Mouse (Mus musculus): Measurements from ENCODE around the gene Lat. TPM values are rescaled to one million over a fixed set of nuclear protein-coding genes. Genes with fewer than 3 reads are reported as not detected.
A peak's percentile ranks its signal among the peaks of the same experiment; 100 is the strongest.
"Not testable (repeated sequence)": the region's sequence is repeated elsewhere in the genome, so short reads cannot be mapped to it uniquely, and the experiment has no call there.

Lat gene
- polyA plus RNA-seq, 1 experiment, result 0.23 TPM

GRCm38 (mm10) chr7:126396298-126397119 lies 27.1 kb upstream of the Lat start, which contains the start of gene Nfatc2ip:
Gene Nfatc2ip (minus strand): TSS chr7:126396737.
- Histone ChIP-seq H3K79me2 (ENCODE audit: control insufficient read depth, insufficient read depth) (peaks cover 5% of the 10 kb centered on the region), H3K36me3 (ENCODE audit: control insufficient read depth, insufficient read depth) (no peaks in the 10 kb centered on the region), H3K79me3 (ENCODE audit: low read depth) (no peaks in the 10 kb centered on the region), H3K4me3 (ENCODE audit: insufficient read depth, poor library complexity, severe bottlenecking) (peak within 1 kb of the TSS; percentile 75), H3ac (ENCODE audit: control insufficient read depth, insufficient read length, low read depth) (peak within 1 kb of the TSS; percentile 73), H3K27me3 (ENCODE audit: control insufficient read depth, insufficient read depth, insufficient read length) (no peaks in the 10 kb centered on the region)
- no peak for TF ChIP-seq MYOD1 (IDR thresholded peaks at IDR 0.05; ENCODE audit: control insufficient read depth, insufficient read length, low read depth)
- no peak for TF ChIP-seq MYOG (IDR thresholded peaks at IDR 0.05; ENCODE audit: control insufficient read depth, extremely low read depth, insufficient read length)
- TF ChIP-seq MAX (IDR thresholded peaks at IDR 0.05), result no peak
- TF ChIP-seq USF1 (IDR thresholded peaks at IDR 0.05; ENCODE audit: low read depth), result no peak
- no peak for TF ChIP-seq CTCF (IDR thresholded peaks at IDR 0.05; ENCODE audit: control insufficient read depth, insufficient read depth, insufficient read length)
- no peak for TF ChIP-seq CEBPB (IDR thresholded peaks at IDR 0.05; ENCODE audit: low read depth)
- TF ChIP-seq FOSL1 (IDR thresholded peaks at IDR 0.05; ENCODE audit: insufficient read depth, low read length, poor library complexity, severe bottlenecking), result no peak

GRCm38 (mm10) chr7:126392086-126392884 lies 22.9 kb upstream of the Lat start:
- H3K79me2 ChIP-seq (ENCODE audit: control insufficient read depth, insufficient read depth); H3K79me3 ChIP-seq (ENCODE audit: low read depth): not testable (repeated sequence)
- peaks cover 13% of the 10 kb centered on the region for H3K36me3 ChIP-seq (ENCODE audit: control insufficient read depth, insufficient read depth)

GRCm38 (mm10) chr7:126388185-126388584 lies 18.8 kb upstream of the Lat start:
- Histone ChIP-seq H3K79me2 (ENCODE audit: control insufficient read depth, insufficient read depth) (no peaks in the 10 kb centered on the region), H3K4me3 (ENCODE audit: insufficient read depth, poor library complexity, severe bottlenecking) (no peak overlapping the region), H3K36me3 (ENCODE audit: control insufficient read depth, insufficient read depth) (peaks cover 16% of the 10 kb centered on the region), H3ac (ENCODE audit: control insufficient read depth, insufficient read length, low read depth) (no peak overlapping the region), H3K79me3 (ENCODE audit: low read depth) (no peaks in the 10 kb centered on the region), H3K27me3 (ENCODE audit: control insufficient read depth, insufficient read depth, insufficient read length) (no peaks in the 10 kb centered on the region)
- TF ChIP-seq FOSL1 (IDR thresholded peaks at IDR 0.05; ENCODE audit: insufficient read depth, low read length, poor library complexity, severe bottlenecking), result no peak
- TF ChIP-seq MAX (IDR thresholded peaks at IDR 0.05), result no peak
- no peak for TF ChIP-seq CEBPB (IDR thresholded peaks at IDR 0.05; ENCODE audit: low read depth)
- TF ChIP-seq CTCF (IDR thresholded peaks at IDR 0.05; ENCODE audit: control insufficient read depth, insufficient read depth, insufficient read length), result no peak
- no peak for TF ChIP-seq USF1 (IDR thresholded peaks at IDR 0.05; ENCODE audit: low read depth)
- TF ChIP-seq MYOG (IDR thresholded peaks at IDR 0.05; ENCODE audit: control insufficient read depth, extremely low read depth, insufficient read length), result no peak
- no peak for TF ChIP-seq MYOD1 (IDR thresholded peaks at IDR 0.05; ENCODE audit: control insufficient read depth, insufficient read length, low read depth)

More at GRCm38 (mm10) chr7:126392086-126392884, 22.9 kb upstream of the Lat start:
- not testable (repeated sequence) for H3K4me3 ChIP-seq (ENCODE audit: insufficient read depth, poor library complexity, severe bottlenecking); H3ac ChIP-seq (ENCODE audit: control insufficient read depth, insufficient read length, low read depth); H3K27me3 ChIP-seq (ENCODE audit: control insufficient read depth, insufficient read depth, insufficient read length)

GRCm38 (mm10) chr7:126383565-126383964 lies 14.2 kb upstream of the Lat start:
- Histone ChIP-seq H3ac (ENCODE audit: control insufficient read depth, insufficient read length, low read depth) (no peak overlapping the region), H3K79me3 (ENCODE audit: low read depth) (no peaks in the 10 kb centered on the region), H3K36me3 (ENCODE audit: control insufficient read depth, insufficient read depth) (peaks cover 3% of the 10 kb centered on the region), H3K79me2 (ENCODE audit: control insufficient read depth, insufficient read depth) (no peaks in the 10 kb centered on the region), H3K27me3 (ENCODE audit: control insufficient read depth, insufficient read depth, insufficient read length) (no peaks in the 10 kb centered on the region), H3K4me3 (ENCODE audit: insufficient read depth, poor library complexity, severe bottlenecking) (no peak overlapping the region)
- TF ChIP-seq MYOD1 (IDR thresholded peaks at IDR 0.05; ENCODE audit: control insufficient read depth, insufficient read length, low read depth) (no peak), FOSL1 (IDR thresholded peaks at IDR 0.05; ENCODE audit: insufficient read depth, low read length, poor library complexity, severe bottlenecking) (no peak), MAX (IDR thresholded peaks at IDR 0.05) (no peak)

GRCm38 (mm10) chr7:126377278-126378158 lies 8.1 kb upstream of the Lat start, which contains the start of gene Spns1:
Gene Spns1 (minus strand): TSS chr7:126377450.
- Histone ChIP-seq H3K4me3 (ENCODE audit: insufficient read depth, poor library complexity, severe bottlenecking) (peak within 1 kb of the TSS; percentile 91), H3K79me2 (ENCODE audit: control insufficient read depth, insufficient read depth) (peaks cover 22% of the 10 kb centered on the region), H3K79me3 (ENCODE audit: low read depth) (peaks cover 6% of the 10 kb centered on the region), H3K36me3 (ENCODE audit: control insufficient read depth, insufficient read depth) (no peaks in the 10 kb centered on the region), H3ac (ENCODE audit: control insufficient read depth, insufficient read length, low read depth) (peak within 1 kb of the TSS; percentile 92), H3K27me3 (ENCODE audit: control insufficient read depth, insufficient read depth, insufficient read length) (no peaks in the 10 kb centered on the region)
- no peak for TF ChIP-seq MYOG (IDR thresholded peaks at IDR 0.05; ENCODE audit: control insufficient read depth, extremely low read depth, insufficient read length)
- peak; percentile 99 for TF ChIP-seq USF1 (IDR thresholded peaks at IDR 0.05; ENCODE audit: low read depth)
- peak; percentile 72 for TF ChIP-seq CTCF (IDR thresholded peaks at IDR 0.05; ENCODE audit: control insufficient read depth, insufficient read depth, insufficient read length)
- TF ChIP-seq CEBPB (IDR thresholded peaks at IDR 0.05; ENCODE audit: low read depth), result peak; percentile 22
- no peak for TF ChIP-seq FOSL1 (IDR thresholded peaks at IDR 0.05; ENCODE audit: insufficient read depth, low read length, poor library complexity, severe bottlenecking)
- peak; percentile 54 for TF ChIP-seq MAX (IDR thresholded peaks at IDR 0.05)
- no peak for TF ChIP-seq MYOD1 (IDR thresholded peaks at IDR 0.05; ENCODE audit: control insufficient read depth, insufficient read length, low read depth)
